Mouse (Mus musculus) hindbrain, embryonic 16.5 days (tissue): ENCODE data around the gene Depdc7. TPM values are rescaled to one million over a fixed set of nuclear protein-coding genes. Genes with fewer than 3 reads are reported as not detected.
A peak's percentile ranks its signal among the peaks of the same experiment; 100 is the strongest.

ENCODE experiments used
- ATAC-seq: fragments of 200-750 bp; cut with Nextera tagmentation; 2 replicates; pipeline ENCODE4 v1.8.0; 2017; ENCODE audit warnings: moderate TSS enrichment, moderate library complexity
- H3K27ac ChIP-seq: fragments of 300-500 bp; sonication (generic); 2 replicates; pipeline ENCODE4 v1.5.1; 2014; ENCODE audit warnings: low read depth, mild to moderate bottlenecking, control low read depth, low read length, moderate library complexity
- H3K27me3 ChIP-seq: fragments of 300-500 bp; sonication (generic); replicated peaks from 2 replicates; pipeline ENCODE4 v1.6.1; 2014; ENCODE audit warnings: low read length; ENCODE audit not compliant: control insufficient read depth, insufficient read depth
- H3K36me3 ChIP-seq: fragments of 300-500 bp; sonication (generic); 2 replicates; pipeline ENCODE4 v1.6.1; 2014; ENCODE audit warnings: mild to moderate bottlenecking, low read length, moderate library complexity, mixed read lengths; ENCODE audit not compliant: control insufficient read depth, insufficient read depth
- H3K4me1 ChIP-seq: fragments of 300-500 bp; sonication (generic); 2 replicates; pipeline ENCODE4 v1.6.1; 2014; ENCODE audit warnings: low read depth, low read length; ENCODE audit not compliant: control insufficient read depth, insufficient read depth
- H3K4me2 ChIP-seq: fragments of 300-500 bp; sonication (generic); 2 replicates; pipeline ENCODE4 v1.6.1; 2014; ENCODE audit warnings: mild to moderate bottlenecking, low read length, control low read depth, moderate library complexity
- H3K4me3 ChIP-seq: fragments of 300-500 bp; sonication (generic); 2 replicates; pipeline ENCODE4 v1.5.1; 2014; ENCODE audit warnings: mild to moderate bottlenecking, low read length, control low read depth, moderate library complexity
- H3K9ac ChIP-seq: fragments of 300-500 bp; sonication (generic); 2 replicates; pipeline ENCODE4 v1.6.1; 2014; ENCODE audit warnings: low read depth, mild to moderate bottlenecking, control low read depth, low read length, moderate library complexity
- H3K9me3 ChIP-seq: fragments of 300-500 bp; sonication (generic); 2 replicates; pipeline ENCODE4 v1.6.1; 2014; ENCODE audit warnings: mild to moderate bottlenecking, low read length, moderate library complexity; ENCODE audit not compliant: control insufficient read depth
- WGBS: fragments of 180-500 bp; shearing (Covaris S2); extraction: QIAGEN DNeasy Blood & Tissue Kit; methylation state at CpG from one replicate; pipeline ENCODE4 v1.1.7; 2014; 5-methylcytosine and 5-hydroxymethylcytosine counted together
- polyA plus RNA-seq: library from polyadenylated mRNA; unstranded; fragments of >200 nt; fragmentation: Nextera tagmentation; extraction: Ambion mirVana; gene quantifications from 2 replicates; pipeline ENCODE4 v1.2.1, GENCODE M21; 2015

The Depdc7 gene
- polyA plus RNA-seq, 1 experiment from 2014 or later, result 1.9 TPM

DNA sequence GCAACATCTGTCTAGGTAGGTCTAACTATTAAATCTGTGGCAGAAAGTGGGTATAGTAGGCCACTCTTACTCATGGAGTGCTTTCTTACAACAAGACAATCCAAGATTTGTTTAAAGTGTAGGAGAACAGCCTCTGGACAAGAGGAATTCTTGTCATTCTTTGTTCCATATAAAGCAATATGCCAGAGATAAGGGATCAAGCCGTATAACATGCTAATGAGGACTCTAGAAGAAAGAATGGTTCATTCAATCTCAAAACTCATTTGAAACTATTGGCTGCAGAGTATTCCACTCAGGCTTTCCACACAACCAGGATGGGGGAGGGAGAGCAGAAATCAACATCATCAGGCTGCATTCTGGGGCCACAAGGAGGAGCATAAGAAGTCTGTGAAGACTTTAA lies 15.3 kb downstream of the Depdc7 start:
- Histone ChIP-seq H3K4me3 (no peak overlapping the region), H3K4me1 (no peaks in the 10 kb centered on the region), H3K9ac (no peak overlapping the region), H3K9me3 (no peaks in the 10 kb centered on the region), H3K27ac (no peak overlapping the region), H3K4me2 (no peak overlapping the region), H3K27me3 (no peaks in the 10 kb centered on the region), H3K36me3 (no peaks in the 10 kb centered on the region)
- no peak for ATAC-seq
- WGBS, result 59% methylated on average over 1 of the region's 1 CpGs

DNA sequence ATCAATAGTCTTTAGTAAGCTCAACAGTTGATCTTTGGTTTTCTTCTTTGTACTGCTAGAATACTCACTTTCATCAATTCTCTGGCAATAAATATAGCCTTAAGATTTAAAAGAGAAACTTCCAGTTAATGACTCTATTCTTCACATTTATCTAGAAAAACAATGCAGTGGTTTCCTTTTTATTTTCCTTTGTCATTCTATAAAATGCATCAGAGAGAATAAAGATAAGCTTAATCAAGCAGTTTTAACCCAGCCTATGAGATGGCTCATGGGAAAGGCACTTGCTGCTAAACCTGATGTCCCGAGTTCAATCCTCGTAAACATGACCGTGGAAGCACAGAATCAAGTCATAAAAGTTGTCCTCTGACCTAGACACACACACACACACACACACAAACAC lies 20.7 kb downstream of the Depdc7 start:
- no peaks in the 10 kb centered on the region for H3K9me3 ChIP-seq
- H3K4me1 ChIP-seq, result no peaks in the 10 kb centered on the region
- H3K27me3 ChIP-seq, result no peaks in the 10 kb centered on the region
- H3K4me3 ChIP-seq, result no peak overlapping the region
- 77% methylated on average over 3 of the region's 3 CpGs for WGBS
- H3K36me3 ChIP-seq, result no peaks in the 10 kb centered on the region
- H3K4me2 ChIP-seq, result no peak overlapping the region
- no peak for ATAC-seq
- H3K27ac ChIP-seq, result no peak overlapping the region
- H3K9ac ChIP-seq, result no peak overlapping the region

DNA sequence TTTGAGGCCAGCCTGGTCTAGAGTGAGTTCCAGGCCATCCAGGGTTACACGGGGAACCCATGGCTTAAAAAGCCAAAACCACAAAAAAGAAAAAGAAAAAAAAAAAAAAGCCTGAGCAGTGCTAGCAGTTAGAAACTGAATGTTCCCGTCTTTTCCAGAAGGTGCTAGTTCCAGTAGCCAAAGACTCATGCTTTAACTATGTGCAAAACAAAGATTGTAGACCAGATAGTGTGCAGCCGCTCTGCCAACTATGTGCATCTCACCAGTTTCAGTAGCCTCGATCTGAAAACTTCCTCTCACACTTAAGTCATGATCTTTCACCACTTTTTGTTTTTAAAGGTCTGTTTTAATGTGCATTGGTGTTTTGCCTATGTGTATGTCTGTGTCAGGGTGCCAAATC lies 24.9 kb downstream of the Depdc7 start:
- H3K27me3 ChIP-seq, result no peaks in the 10 kb centered on the region
- no peak overlapping the region for H3K4me2 ChIP-seq
- no peaks in the 10 kb centered on the region for H3K9me3 ChIP-seq
- 0 out of 2 replicates have a peak, but pooled peaks cover under 1% of the 10 kb centered on the region for H3K4me1 ChIP-seq
- no peak overlapping the region for H3K27ac ChIP-seq
- no peak overlapping the region for H3K4me3 ChIP-seq
- H3K36me3 ChIP-seq, result no peaks in the 10 kb centered on the region
- WGBS, result 87% methylated on average over 4 of the region's 4 CpGs
- no peak overlapping the region for H3K9ac ChIP-seq
- no peak for ATAC-seq

DNA sequence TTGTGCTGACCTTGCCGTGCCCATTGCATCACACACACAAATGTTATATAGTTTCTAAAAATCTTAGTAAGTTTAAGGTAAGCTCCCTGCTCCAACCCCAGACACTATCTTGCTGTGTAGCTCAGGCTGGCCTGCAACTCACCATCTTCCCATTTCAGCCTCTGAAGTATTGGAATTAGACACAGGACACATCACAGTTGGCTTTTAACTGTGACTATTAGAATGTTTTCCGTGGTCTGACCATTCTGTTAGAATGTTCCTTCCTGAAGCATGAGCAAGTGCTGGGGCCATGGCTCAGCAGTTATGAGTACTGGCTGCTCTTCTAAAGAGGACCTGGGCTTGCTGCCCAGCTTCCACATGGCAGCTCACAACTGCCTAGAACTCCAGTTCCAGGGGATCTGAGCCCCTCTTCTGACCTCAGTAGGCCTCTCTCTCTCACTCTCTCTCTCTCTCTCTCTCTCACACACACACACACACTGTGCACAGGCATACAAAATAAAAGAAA lies 25.4 kb downstream of the Depdc7 start:
- 91% methylated on average over 2 of the region's 2 CpGs for WGBS
- H3K36me3 ChIP-seq, result no peaks in the 10 kb centered on the region
- ATAC-seq, result no peak
- H3K4me2 ChIP-seq, result no peak overlapping the region
- H3K9me3 ChIP-seq, result no peaks in the 10 kb centered on the region
- H3K4me3 ChIP-seq, result no peak overlapping the region
- H3K9ac ChIP-seq, result no peak overlapping the region
- H3K27ac ChIP-seq, result no peak overlapping the region
- no peaks in the 10 kb centered on the region for H3K27me3 ChIP-seq
- H3K4me1 ChIP-seq, result 0 out of 2 replicates have a peak, but pooled peaks cover 4% of the 10 kb centered on the region

DNA sequence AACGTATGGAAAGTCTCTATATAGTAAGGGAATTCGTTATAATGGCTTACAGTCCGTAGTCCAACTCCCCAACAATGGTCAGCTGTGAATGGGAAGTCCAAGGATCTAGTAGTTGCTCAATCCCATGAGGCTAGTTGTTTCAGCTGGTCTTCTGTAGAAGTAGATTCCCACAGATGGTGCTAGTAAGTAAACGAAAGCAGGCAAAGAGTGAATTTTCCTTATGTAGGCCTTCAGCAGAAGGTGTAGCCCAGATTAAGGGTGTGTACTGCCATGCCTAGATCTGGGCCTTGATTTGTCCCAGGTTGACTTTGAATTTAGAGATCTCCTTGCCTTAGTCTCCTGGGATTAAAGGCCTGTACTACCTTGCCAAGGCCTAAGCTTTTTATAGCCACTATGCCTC lies 26.4 kb downstream of the Depdc7 start, which contains the start of gene Pin1rt1:
Gene Pin1rt1, minus strand, starts transcription at position 101 of the 400 bp plus-strand sequence.
- no peak for ATAC-seq
- H3K36me3 ChIP-seq, result no peaks in the 10 kb centered on the region
- H3K4me3 ChIP-seq, result no peak within 1 kb of the TSS
- no peaks in the 10 kb centered on the region for H3K9me3 ChIP-seq
- no peak within 1 kb of the TSS for H3K9ac ChIP-seq
- H3K4me1 ChIP-seq, result 0 out of 2 replicates have a peak, but pooled peaks cover 4% of the 10 kb centered on the region
- no peaks in the 10 kb centered on the region for H3K27me3 ChIP-seq
- H3K27ac ChIP-seq, result no peak within 1 kb of the TSS
- 93% methylated on average over 4 of the region's 4 CpGs for WGBS
- H3K4me2 ChIP-seq, result no peak within 1 kb of the TSS

DNA sequence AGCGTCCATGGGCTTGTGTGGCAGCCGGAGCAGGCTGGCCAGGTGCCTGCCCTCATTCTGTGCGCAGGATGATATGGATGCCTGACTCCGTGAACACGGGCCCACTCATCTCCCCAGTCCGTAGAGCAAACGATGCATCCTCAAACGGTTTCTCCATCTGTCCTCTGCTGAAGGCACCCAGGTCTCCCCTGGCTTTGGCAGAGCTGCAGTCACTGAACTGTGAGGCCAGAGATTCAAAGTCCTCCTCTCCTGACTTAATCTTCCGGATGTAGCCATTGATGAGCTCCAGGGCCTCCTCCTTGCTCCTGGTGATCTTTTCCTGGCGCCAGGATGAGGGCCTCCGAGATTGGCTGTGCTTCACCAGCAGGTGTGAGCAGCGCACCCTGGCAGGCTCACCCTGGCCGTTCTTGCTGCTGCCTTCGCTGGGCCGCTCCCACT lies 28.4 kb downstream of the Depdc7 start:
- ATAC-seq, result no peak
- WGBS, result 43% methylated on average over 15 of the region's 15 CpGs

DNA sequence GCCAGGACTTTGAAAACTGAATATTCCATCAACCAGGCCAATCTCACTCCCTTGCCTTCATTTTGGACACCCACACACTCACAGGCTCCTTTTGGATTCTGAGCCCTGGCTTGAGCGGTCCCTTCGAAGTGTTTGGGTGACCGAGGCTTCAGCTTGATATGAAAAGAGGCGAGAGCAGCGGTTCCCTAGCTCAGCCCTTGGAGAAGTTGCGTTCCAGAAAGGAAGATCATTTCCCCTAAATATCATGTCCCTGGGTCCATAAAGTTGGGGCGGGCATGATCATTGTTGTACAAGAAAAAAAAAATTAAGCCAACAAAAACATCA lies 30.2 kb downstream of the Depdc7 start:
- Histone ChIP-seq H3K36me3 (no peaks in the 10 kb centered on the region), H3K9me3 (no peaks in the 10 kb centered on the region), H3K27me3 (no peaks in the 10 kb centered on the region), H3K27ac (peak overlapping the region; percentile 84), H3K4me1 (peaks cover 17% of the 10 kb centered on the region), H3K4me2 (peak overlapping the region; percentile 89), H3K9ac (peak overlapping the region; percentile 91), H3K4me3 (peak overlapping the region; percentile 73)
- 1% methylated on average over 7 of the region's 7 CpGs for WGBS
- ATAC-seq, result no peak

More for the DNA sequence above, 28.4 kb downstream of the Depdc7 start:
- peak overlapping the region; percentile 23; the same call in 1 of the 2 replicates for H3K27ac ChIP-seq
- no peak overlapping the region for H3K4me3 ChIP-seq
- no peak overlapping the region; the same call in 1 of the 2 replicates for H3K4me2 ChIP-seq
- H3K36me3 ChIP-seq, result no peaks in the 10 kb centered on the region
- no peaks in the 10 kb centered on the region for H3K9me3 ChIP-seq
- H3K27me3 ChIP-seq, result no peaks in the 10 kb centered on the region
- H3K4me1 ChIP-seq, result peaks cover 17% of the 10 kb centered on the region
- H3K9ac ChIP-seq, result peak overlapping the region; percentile 45

DNA sequence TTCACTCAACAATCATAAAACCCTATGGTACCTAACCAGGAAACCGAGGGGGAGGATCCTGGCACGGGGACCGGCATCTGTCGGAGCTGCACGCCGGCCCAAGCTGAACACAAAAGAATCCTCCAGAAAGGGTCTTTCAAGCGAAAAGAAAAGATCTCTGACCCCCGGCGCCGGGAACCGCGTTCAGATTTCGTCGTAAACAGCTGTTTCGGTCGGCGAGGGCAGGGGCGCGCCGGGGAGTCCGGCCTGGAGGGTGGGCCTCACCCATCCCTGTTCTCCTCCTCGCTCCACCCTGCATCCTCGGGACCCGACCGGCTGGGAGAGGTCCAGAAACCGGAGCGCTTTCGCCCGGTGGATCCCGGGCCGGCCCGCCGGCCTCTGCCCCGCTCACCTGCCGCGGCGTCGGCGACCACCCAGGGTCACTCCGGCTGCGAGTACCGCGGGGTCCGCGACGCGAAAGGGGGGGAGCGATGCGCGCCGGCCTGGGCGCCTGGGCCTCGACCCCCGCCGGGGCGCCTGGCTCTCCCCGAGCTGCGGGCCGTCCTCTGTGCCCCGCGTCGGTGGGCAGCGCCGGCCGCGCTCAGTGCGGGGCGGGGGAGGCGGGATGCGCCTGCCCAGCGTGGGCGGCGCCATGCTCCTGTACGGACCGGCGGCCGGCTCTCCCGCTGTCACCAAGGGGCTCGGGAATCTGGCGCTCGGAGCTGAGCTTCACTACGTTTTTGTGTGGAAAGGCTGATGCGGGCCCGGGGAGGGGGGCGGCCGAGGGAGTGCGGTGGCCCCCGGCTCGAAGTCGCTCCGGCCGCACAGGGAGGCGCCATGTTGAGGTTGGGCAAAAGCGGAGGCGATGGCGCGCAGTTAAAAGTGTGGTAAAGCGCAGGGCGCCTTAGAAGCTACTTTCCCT lies 30.8 kb downstream of the Depdc7 start, which contains the start of gene Tcp11l1:
Gene Tcp11l1, minus strand, starts transcription at position 585 of the 901 bp plus-strand sequence.
- Histone ChIP-seq H3K4me3 (peak within 1 kb of the TSS; percentile 73), H3K36me3 (no peaks in the 10 kb centered on the region), H3K4me1 (peaks cover 17% of the 10 kb centered on the region), H3K4me2 (peak within 1 kb of the TSS; percentile 89), H3K9me3 (no peaks in the 10 kb centered on the region), H3K9ac (peak within 1 kb of the TSS; percentile 91), H3K27ac (peak within 1 kb of the TSS; percentile 84), H3K27me3 (no peaks in the 10 kb centered on the region)
- under 1% methylated on average over 68 of the region's 99 CpGs for WGBS
- peak; percentile 97 for ATAC-seq

DNA sequence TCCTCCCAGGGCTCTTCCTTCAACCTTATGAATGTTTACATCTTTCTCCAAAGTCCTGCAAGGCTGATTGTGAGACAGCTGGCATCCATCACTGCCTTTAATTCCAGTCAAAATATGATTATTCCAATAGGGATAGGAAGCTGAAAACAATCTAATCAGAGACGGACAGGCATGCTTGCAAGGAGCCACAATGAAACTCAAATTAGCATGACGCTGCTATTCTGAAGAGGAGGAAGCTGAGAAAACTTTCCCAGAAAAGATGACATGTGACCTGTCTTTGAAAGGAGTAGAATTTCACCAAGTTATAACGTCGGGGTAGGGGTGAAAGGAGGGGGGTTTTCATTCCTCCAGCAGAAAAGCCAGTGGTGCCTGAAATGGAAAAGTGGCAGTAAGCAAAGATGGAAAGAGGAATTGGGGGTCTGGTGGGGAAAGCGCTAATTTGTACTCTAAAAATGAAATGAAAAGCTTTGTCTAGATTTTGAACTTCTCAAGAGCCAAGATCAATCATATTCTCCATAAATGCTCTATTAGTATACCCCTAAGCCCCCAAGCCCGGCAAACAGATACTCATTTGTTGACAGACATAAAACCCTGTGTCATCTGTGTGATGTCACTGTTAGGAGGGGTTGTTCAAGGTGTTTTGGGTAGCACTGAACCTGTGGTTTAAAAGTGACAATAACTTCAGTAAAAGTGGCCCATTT lies 31.9 kb downstream of the Depdc7 start:
- H3K36me3 ChIP-seq, result no peaks in the 10 kb centered on the region; the same call in 1 of the 2 replicates
- H3K9me3 ChIP-seq, result no peaks in the 10 kb centered on the region
- ATAC-seq, result 0 out of 2 replicates have a peak, but pooled peaks have one; percentile 12
- peaks cover 17% of the 10 kb centered on the region for H3K4me1 ChIP-seq
- H3K4me2 ChIP-seq, result peak overlapping the region; percentile 89
- H3K27ac ChIP-seq, result no peak overlapping the region
- H3K4me3 ChIP-seq, result peak overlapping the region; percentile 73
- WGBS, result 12% methylated on average over 6 of the region's 6 CpGs
- no peak overlapping the region for H3K9ac ChIP-seq
- no peaks in the 10 kb centered on the region for H3K27me3 ChIP-seq
